Mouse (Mus musculus): Measurements from ENCODE around the gene Ppard. TPM values are rescaled to one million over a fixed set of nuclear protein-coding genes. Genes with fewer than 3 reads are reported as not detected.
"Not testable (repeated sequence)": the region's sequence is repeated elsewhere in the genome, so short reads cannot be mapped to it uniquely, and the experiment has no call there.

The Ppard gene
- polyA plus RNA-seq, 1 experiment from 2014 or later = 2.2 TPM

- no peak for ATAC-seq (ENCODE audit: low FRiP score, low read depth)
- peaks cover 3% of the 10 kb centered on the region; the same call in 1 of the 2 replicates for H3K27me3 ChIP-seq
- peaks cover 19% of the 10 kb centered on the region for H3K4me1 ChIP-seq
- no peak overlapping the region for H3K4me2 ChIP-seq (replicated peaks)
- no peak overlapping the region for H3K9ac ChIP-seq (replicated peaks)
- H3K4me3 ChIP-seq = no peak overlapping the region
- no peak overlapping the region for H3K27ac ChIP-seq (replicated peaks)
- WGBS = 80% methylated on average over 5 of the region's 5 CpGs
- H3K36me3 ChIP-seq = peaks cover 10% of the 10 kb centered on the region
- no peaks in the 10 kb centered on the region for H3K9me3 ChIP-seq
Observed at GRCm38 (mm10) chr17:28311366-28312132, 79.0 kb downstream of the Ppard start.

- Histone ChIP-seq H3K4me1 (peaks cover 19% of the 10 kb centered on the region), H3K9ac (replicated peaks) (no peak overlapping the region), H3K27me3 (peaks cover 3% of the 10 kb centered on the region; the same call in 1 of the 2 replicates), H3K27ac (replicated peaks) (no peak overlapping the region), H3K4me3 (peak overlapping the region; percentile 72), H3K4me2 (replicated peaks) (peak overlapping the region; percentile 72), H3K9me3 (no peaks in the 10 kb centered on the region), H3K36me3 (peaks cover 20% of the 10 kb centered on the region)
- peak; percentile 11 for ATAC-seq (ENCODE audit: low FRiP score, low read depth)
- WGBS = 27% methylated on average over 17 of the region's 17 CpGs
Observed at GRCm38 (mm10) chr17:28312232-28313211, 80.0 kb downstream of the Ppard start.

- peaks cover 27% of the 10 kb centered on the region for H3K36me3 ChIP-seq
- H3K4me2 ChIP-seq (replicated peaks) = peak within 1 kb of the TSS; percentile 72
- H3K9ac ChIP-seq (replicated peaks) = peak within 1 kb of the TSS; percentile 78
- peaks cover 1% of the 10 kb centered on the region; the same call in 1 of the 2 replicates for H3K27me3 ChIP-seq
- under 1% methylated on average over 69 of the region's 69 CpGs for WGBS
- H3K4me3 ChIP-seq = peak within 1 kb of the TSS; percentile 72
- H3K9me3 ChIP-seq = no peaks in the 10 kb centered on the region
- peak; percentile 98 for ATAC-seq (ENCODE audit: low FRiP score, low read depth)
- H3K27ac ChIP-seq (replicated peaks) = peak within 1 kb of the TSS; percentile 79
- H3K4me1 ChIP-seq = peaks cover 19% of the 10 kb centered on the region
Observed at GRCm38 (mm10) chr17:28313212-28313879, 80.8 kb downstream of the Ppard start, which contains the start of gene Fance. Gene Fance (plus strand): TSS chr17:28313519.

GRCm38 (mm10) chr17:28313880-28314225 is 81.4 kb downstream of the Ppard start:
- peak overlapping the region; percentile 72 for H3K4me3 ChIP-seq
- 2% methylated on average over 11 of the region's 11 CpGs for whole genome bisulfite sequencing
- H3K4me1 ChIP-seq = peaks cover 19% of the 10 kb centered on the region
- H3K27me3 ChIP-seq = no peaks in the 10 kb centered on the region
- peak overlapping the region; percentile 78 for H3K9ac ChIP-seq (replicated peaks)
- peak overlapping the region; percentile 79 for H3K27ac ChIP-seq (replicated peaks)
- peak; percentile 39 for ATAC-seq (ENCODE audit: low FRiP score, low read depth)
- H3K9me3 ChIP-seq = no peaks in the 10 kb centered on the region
- peak overlapping the region; percentile 72 for H3K4me2 ChIP-seq (replicated peaks)
- peaks cover 31% of the 10 kb centered on the region for H3K36me3 ChIP-seq

- ATAC-seq (ENCODE audit: low FRiP score, low read depth) = no peak
- WGBS = 91% methylated on average over 20 of the region's 20 CpGs
Observed at GRCm38 (mm10) chr17:28315611-28316160, 83.2 kb downstream of the Ppard start.

GRCm38 (mm10) chr17:28316476-28316875 is 84.0 kb downstream of the Ppard start:
- 90% methylated on average over 9 of the region's 9 CpGs for WGBS
- Histone ChIP-seq H3K4me2 (replicated peaks) (no peak overlapping the region), H3K4me3 (no peak overlapping the region), H3K27me3 (no peaks in the 10 kb centered on the region), H3K4me1 (peaks cover 19% of the 10 kb centered on the region), H3K36me3 (peaks cover 38% of the 10 kb centered on the region), H3K9me3 (no peaks in the 10 kb centered on the region), H3K27ac (replicated peaks) (no peak overlapping the region), H3K9ac (replicated peaks) (no peak overlapping the region)
- no peak for ATAC-seq (ENCODE audit: low FRiP score, low read depth)

More at GRCm38 (mm10) chr17:28315611-28316160, 83.2 kb downstream of the Ppard start:
- H3K4me2 ChIP-seq (replicated peaks) = no peak overlapping the region
- peaks cover 34% of the 10 kb centered on the region for H3K36me3 ChIP-seq
- H3K27ac ChIP-seq (replicated peaks) = no peak overlapping the region
- H3K9me3 ChIP-seq = no peaks in the 10 kb centered on the region
- peak overlapping the region; percentile 31 for H3K9ac ChIP-seq (replicated peaks)
- H3K27me3 ChIP-seq = no peaks in the 10 kb centered on the region
- H3K4me3 ChIP-seq = no peak overlapping the region
- peaks cover 19% of the 10 kb centered on the region for H3K4me1 ChIP-seq

GRCm38 (mm10) chr17:28317091-28317490 is 84.6 kb downstream of the Ppard start:
- Histone ChIP-seq H3K9me3 (no peaks in the 10 kb centered on the region), H3K4me2 (replicated peaks) (no peak overlapping the region), H3K4me3 (no peak overlapping the region), H3K4me1 (peaks cover 19% of the 10 kb centered on the region), H3K27ac (replicated peaks) (no peak overlapping the region), H3K36me3 (peaks cover 41% of the 10 kb centered on the region), H3K9ac (replicated peaks) (no peak overlapping the region), H3K27me3 (no peaks in the 10 kb centered on the region)
- ATAC-seq (ENCODE audit: low FRiP score, low read depth) = no peak
- 53% methylated on average over 8 of the region's 8 CpGs for WGBS

GRCm38 (mm10) chr17:28317725-28318124 is 85.2 kb downstream of the Ppard start:
- no peak overlapping the region for H3K4me2 ChIP-seq (replicated peaks)
- no peak overlapping the region for H3K27ac ChIP-seq (replicated peaks)
- peaks cover 46% of the 10 kb centered on the region for H3K36me3 ChIP-seq
- H3K9ac ChIP-seq (replicated peaks) = no peak overlapping the region
- peaks cover 17% of the 10 kb centered on the region for H3K4me1 ChIP-seq
- no peaks in the 10 kb centered on the region for H3K27me3 ChIP-seq
- ATAC-seq (ENCODE audit: low FRiP score, low read depth) = no peak
- 89% methylated on average over 9 of the region's 9 CpGs for WGBS
- no peaks in the 10 kb centered on the region for H3K9me3 ChIP-seq
- no peak overlapping the region for H3K4me3 ChIP-seq

- no peaks in the 10 kb centered on the region for H3K4me1 ChIP-seq
- H3K9me3 ChIP-seq = no peaks in the 10 kb centered on the region
- H3K4me2 ChIP-seq (replicated peaks) = no peak overlapping the region
- WGBS = 96% methylated on average over 4 of the region's 4 CpGs
- no peak overlapping the region for H3K27ac ChIP-seq (replicated peaks)
- H3K36me3 ChIP-seq = peaks cover 49% of the 10 kb centered on the region
- no peak for ATAC-seq (ENCODE audit: low FRiP score, low read depth)
- no peaks in the 10 kb centered on the region for H3K27me3 ChIP-seq
- no peak overlapping the region for H3K9ac ChIP-seq (replicated peaks)
- no peak overlapping the region for H3K4me3 ChIP-seq
Observed at GRCm38 (mm10) chr17:28321700-28322099, 89.2 kb downstream of the Ppard start.

- Histone ChIP-seq H3K9me3 (no peaks in the 10 kb centered on the region), H3K36me3 (peaks cover 30% of the 10 kb centered on the region), H3K4me1 (peaks cover 9% of the 10 kb centered on the region; the same call in 1 of the 2 replicates), H3K27ac (replicated peaks) (no peak overlapping the region), H3K27me3 (no peaks in the 10 kb centered on the region), H3K4me2 (replicated peaks) (no peak overlapping the region), H3K9ac (replicated peaks) (no peak overlapping the region), H3K4me3 (no peak overlapping the region)
- ATAC-seq (ENCODE audit: low FRiP score, low read depth) = no peak
- WGBS = 93% methylated on average over 8 of the region's 8 CpGs
Observed at GRCm38 (mm10) chr17:28323786-28324185, 91.3 kb downstream of the Ppard start.

GRCm38 (mm10) chr17:28324416-28324815 is 91.9 kb downstream of the Ppard start:
- not testable (repeated sequence) for ATAC-seq (ENCODE audit: low FRiP score, low read depth); H3K9me3 ChIP-seq; H3K9ac ChIP-seq (replicated peaks); H3K27ac ChIP-seq (replicated peaks); H3K27me3 ChIP-seq; H3K4me3 ChIP-seq; H3K4me2 ChIP-seq (replicated peaks)
- Histone ChIP-seq H3K36me3 (peaks cover 26% of the 10 kb centered on the region), H3K4me1 (peaks cover 12% of the 10 kb centered on the region)
- WGBS = 97% methylated on average over 7 of the region's 7 CpGs
